Mouse (Mus musculus) C2C12 (cell line): ENCODE results near the gene Robo1.

Source experiments
- CEBPB ChIP-seq: IDR thresholded peaks from one replicate; pipeline ENCODE4 v1.6.1; 2011; ENCODE audit warnings: low read depth, mild to moderate bottlenecking, control low read depth, moderate library complexity
- CTCF ChIP-seq: IDR thresholded peaks from one replicate; pipeline ENCODE4 v1.5.1; 2011; ENCODE audit not compliant: control insufficient read depth, insufficient read depth, insufficient read length
- MYOG ChIP-seq: IDR thresholded peaks from one replicate; pipeline ENCODE4 v1.6.1; 2011; ENCODE audit not compliant: control insufficient read depth, insufficient read length; ENCODE audit errors: extremely low read depth
- USF1 ChIP-seq: IDR thresholded peaks from one replicate; pipeline ENCODE4 v1.6.1; 2011; ENCODE audit warnings: low read depth, mild to moderate bottlenecking, control low read depth, moderate library complexity

GRCm38 (mm10) chr16:72584454-72585159 lies 276.5 kb downstream of the Robo1 start:
- TF ChIP-seq USF1: no peak
- no peak for TF ChIP-seq MYOG
- no peak for TF ChIP-seq CTCF
- no peak for TF ChIP-seq CEBPB
